Mouse (Mus musculus): ENCODE results near the gene Lefty1. TPM values are rescaled to one million over a fixed set of nuclear protein-coding genes. Genes with fewer than 3 reads are reported as not detected.

Gene Lefty1
- polyA plus RNA-seq, 1 experiment from 2014 or later: 3.5 TPM

DNA sequence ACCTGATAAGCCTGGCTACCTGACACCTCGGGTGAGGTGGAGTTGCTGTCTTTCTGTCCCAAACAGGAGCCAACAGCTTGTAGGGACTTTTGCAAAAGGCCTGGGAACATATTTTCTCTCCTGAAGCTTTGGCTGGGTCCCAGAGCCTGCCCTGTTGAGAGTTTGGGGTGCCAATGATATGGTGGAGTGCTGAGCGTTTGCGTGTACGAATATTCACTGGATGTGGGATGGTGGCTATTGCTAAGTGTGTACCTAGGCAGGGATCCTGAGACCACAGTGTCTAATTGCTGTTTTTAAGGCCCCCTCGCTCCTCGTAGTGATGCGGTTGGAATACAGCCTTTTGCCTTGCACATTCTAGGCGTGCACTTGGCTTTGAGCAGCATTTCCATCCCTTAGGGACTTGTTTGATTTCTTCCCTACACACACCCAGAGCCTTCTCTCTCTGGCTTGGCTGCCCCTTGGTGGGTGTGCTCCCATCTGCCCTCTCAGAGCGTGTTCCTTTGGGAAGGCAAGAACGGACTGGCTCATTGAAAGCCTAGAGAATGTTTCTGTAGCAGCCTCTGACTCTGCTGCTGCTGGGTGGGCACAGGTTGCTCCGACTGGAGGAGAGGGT, 8.3 kb downstream of the Lefty1 start:
- H3K36me3 ChIP-seq (ENCODE audit: control insufficient read depth, insufficient read depth): peaks cover 4% of the 10 kb centered on the region; the same call in 1 of the 2 replicates
- H3K4me1 ChIP-seq (ENCODE audit: control insufficient read depth, low read depth, low read length): peaks cover 63% of the 10 kb centered on the region
- ATAC-seq (ENCODE audit: low read depth): no peak
- H3K27me3 ChIP-seq (ENCODE audit: control insufficient read depth, insufficient read depth, low read depth, low read length): no peaks in the 10 kb centered on the region
- H3K9me3 ChIP-seq (replicated peaks; ENCODE audit: control insufficient read depth, low read length): no peaks in the 10 kb centered on the region
- peak overlapping the region; percentile 83 for H3K27ac ChIP-seq (ENCODE audit: low read length)
- peak overlapping the region; percentile 88 for H3K4me3 ChIP-seq (ENCODE audit: low read depth, low read length)
- WGBS (ENCODE audit: insufficient replicate concordance): 55% methylated on average over 11 of the region's 11 CpGs
- H3K4me2 ChIP-seq (ENCODE audit: low read depth, low read length): peak overlapping the region; percentile 97
- H3K9ac ChIP-seq (ENCODE audit: low read depth, low read length): peak overlapping the region; percentile 87

DNA sequence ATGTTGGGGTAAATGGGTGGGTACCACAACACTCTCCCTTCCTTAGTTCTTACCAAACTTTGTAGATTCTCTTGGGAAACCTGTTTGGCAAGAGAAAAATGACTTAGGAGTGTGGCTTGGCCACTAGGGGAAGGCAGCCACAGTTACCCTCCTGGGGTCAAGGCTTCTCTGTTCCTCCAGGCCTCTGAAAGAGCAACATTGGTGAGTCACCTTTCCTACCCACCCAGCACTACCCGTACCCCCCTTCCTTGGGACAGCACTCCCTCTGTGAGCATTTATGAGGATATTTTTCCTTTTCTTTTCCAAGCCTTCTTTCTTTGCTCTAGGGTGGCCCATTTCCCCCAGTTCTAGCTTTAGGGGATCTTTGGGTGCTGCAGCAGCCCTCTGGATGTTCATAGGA, 9.1 kb downstream of the Lefty1 start:
- Histone ChIP-seq H3K27ac (ENCODE audit: low read length) (peak overlapping the region; percentile 69), H3K36me3 (ENCODE audit: control insufficient read depth, insufficient read depth) (peaks cover 4% of the 10 kb centered on the region; the same call in 1 of the 2 replicates), H3K9ac (ENCODE audit: low read depth, low read length) (no peak overlapping the region), H3K4me1 (ENCODE audit: control insufficient read depth, low read depth, low read length) (peaks cover 63% of the 10 kb centered on the region), H3K4me2 (ENCODE audit: low read depth, low read length) (peak overlapping the region; percentile 97; the same call in 1 of the 2 replicates), H3K4me3 (ENCODE audit: low read depth, low read length) (no peak overlapping the region; the same call in 1 of the 2 replicates), H3K27me3 (ENCODE audit: control insufficient read depth, insufficient read depth, low read depth, low read length) (no peaks in the 10 kb centered on the region), H3K9me3 (replicated peaks; ENCODE audit: control insufficient read depth, low read length) (no peaks in the 10 kb centered on the region)
- ATAC-seq (ENCODE audit: low read depth): no peak
- WGBS (ENCODE audit: insufficient replicate concordance): 46% methylated on average over 1 of the region's 1 CpGs

DNA sequence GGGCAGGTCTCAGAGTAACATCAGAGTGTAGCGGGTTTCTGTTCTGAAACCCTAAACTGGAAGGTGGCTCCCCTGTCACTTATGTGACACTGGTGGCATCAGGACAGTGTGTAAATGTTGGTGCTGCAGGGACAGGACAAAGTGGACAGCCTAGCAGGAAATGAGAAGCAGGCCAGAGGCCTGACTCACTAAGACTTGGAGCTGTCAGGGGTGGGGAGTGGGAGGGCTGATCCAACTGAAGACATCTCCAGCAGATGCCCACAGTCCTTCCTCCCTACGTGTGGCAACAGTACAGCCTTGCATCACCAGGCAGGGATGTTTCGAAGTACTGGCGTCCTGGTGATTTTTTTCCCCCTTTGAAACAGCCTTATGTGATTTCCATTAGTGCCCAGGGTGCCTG, 9.7 kb downstream of the Lefty1 start:
- no peak for ATAC-seq (ENCODE audit: low read depth)
- peak overlapping the region; percentile 74 for H3K27ac ChIP-seq (ENCODE audit: low read length)
- H3K4me2 ChIP-seq (ENCODE audit: low read depth, low read length): no peak overlapping the region
- H3K9ac ChIP-seq (ENCODE audit: low read depth, low read length): no peak overlapping the region; the same call in 1 of the 2 replicates
- peaks cover 5% of the 10 kb centered on the region; the same call in 1 of the 2 replicates for H3K36me3 ChIP-seq (ENCODE audit: control insufficient read depth, insufficient read depth)
- H3K27me3 ChIP-seq (ENCODE audit: control insufficient read depth, insufficient read depth, low read depth, low read length): no peaks in the 10 kb centered on the region
- H3K4me1 ChIP-seq (ENCODE audit: control insufficient read depth, low read depth, low read length): peaks cover 63% of the 10 kb centered on the region
- H3K9me3 ChIP-seq (replicated peaks; ENCODE audit: control insufficient read depth, low read length): no peaks in the 10 kb centered on the region
- 48% methylated on average over 4 of the region's 4 CpGs for WGBS (ENCODE audit: insufficient replicate concordance)
- H3K4me3 ChIP-seq (ENCODE audit: low read depth, low read length): no peak overlapping the region

- WGBS (ENCODE audit: insufficient replicate concordance): 19% methylated on average over 20 of the region's 20 CpGs
- Histone ChIP-seq H3K9me3 (replicated peaks; ENCODE audit: control insufficient read depth, low read length) (no peaks in the 10 kb centered on the region), H3K27ac (ENCODE audit: low read length) (peak overlapping the region; percentile 74), H3K4me2 (ENCODE audit: low read depth, low read length) (peak overlapping the region; percentile 61), H3K36me3 (ENCODE audit: control insufficient read depth, insufficient read depth) (peaks cover 8% of the 10 kb centered on the region; the same call in 1 of the 2 replicates), H3K27me3 (ENCODE audit: control insufficient read depth, insufficient read depth, low read depth, low read length) (no peaks in the 10 kb centered on the region), H3K9ac (ENCODE audit: low read depth, low read length) (peak overlapping the region; percentile 58), H3K4me1 (ENCODE audit: control insufficient read depth, low read depth, low read length) (peaks cover 63% of the 10 kb centered on the region), H3K4me3 (ENCODE audit: low read depth, low read length) (peak overlapping the region; percentile 46)
- ATAC-seq (ENCODE audit: low read depth): peak; percentile 80
Observed at GRCm38 (mm10) chr1:180945001-180945980, 10.5 kb downstream of the Lefty1 start.

GRCm38 (mm10) chr1:180946448-180946847, 11.6 kb downstream of the Lefty1 start:
- Histone ChIP-seq H3K27me3 (ENCODE audit: control insufficient read depth, insufficient read depth, low read depth, low read length) (no peaks in the 10 kb centered on the region), H3K4me2 (ENCODE audit: low read depth, low read length) (no peak overlapping the region), H3K4me3 (ENCODE audit: low read depth, low read length) (no peak overlapping the region), H3K9ac (ENCODE audit: low read depth, low read length) (no peak overlapping the region; the same call in 1 of the 2 replicates), H3K27ac (ENCODE audit: low read length) (no peak overlapping the region), H3K4me1 (ENCODE audit: control insufficient read depth, low read depth, low read length) (peaks cover 54% of the 10 kb centered on the region), H3K36me3 (ENCODE audit: control insufficient read depth, insufficient read depth) (peaks cover 8% of the 10 kb centered on the region; the same call in 1 of the 2 replicates), H3K9me3 (replicated peaks; ENCODE audit: control insufficient read depth, low read length) (no peaks in the 10 kb centered on the region)
- WGBS (ENCODE audit: insufficient replicate concordance): 77% methylated on average over 6 of the region's 6 CpGs
- ATAC-seq (ENCODE audit: low read depth): no peak

- Histone ChIP-seq H3K27me3 (ENCODE audit: control insufficient read depth, insufficient read depth, low read depth, low read length) (no peaks in the 10 kb centered on the region), H3K4me1 (ENCODE audit: control insufficient read depth, low read depth, low read length) (peaks cover 3% of the 10 kb centered on the region), H3K27ac (ENCODE audit: low read length) (peak overlapping the region; percentile 21; the same call in 1 of the 2 replicates), H3K4me2 (ENCODE audit: low read depth, low read length) (no peak overlapping the region), H3K9ac (ENCODE audit: low read depth, low read length) (no peak overlapping the region), H3K4me3 (ENCODE audit: low read depth, low read length) (no peak overlapping the region), H3K9me3 (replicated peaks; ENCODE audit: control insufficient read depth, low read length) (no peaks in the 10 kb centered on the region), H3K36me3 (ENCODE audit: control insufficient read depth, insufficient read depth) (0 out of 2 replicates have a peak, but pooled peaks cover 5% of the 10 kb centered on the region)
- ATAC-seq (ENCODE audit: low read depth): peak; percentile 89
- 69% methylated on average over 6 of the region's 6 CpGs for WGBS (ENCODE audit: insufficient replicate concordance)
Observed at GRCm38 (mm10) chr1:180952085-180952746, 17.4 kb downstream of the Lefty1 start.

- Histone ChIP-seq H3K4me2 (ENCODE audit: low read depth, low read length) (no peak overlapping the region), H3K36me3 (ENCODE audit: control insufficient read depth, insufficient read depth) (0 out of 2 replicates have a peak, but pooled peaks cover 5% of the 10 kb centered on the region), H3K9me3 (replicated peaks; ENCODE audit: control insufficient read depth, low read length) (no peaks in the 10 kb centered on the region), H3K4me1 (ENCODE audit: control insufficient read depth, low read depth, low read length) (peaks cover 2% of the 10 kb centered on the region), H3K27ac (ENCODE audit: low read length) (peak overlapping the region; percentile 21; the same call in 1 of the 2 replicates), H3K4me3 (ENCODE audit: low read depth, low read length) (no peak overlapping the region), H3K9ac (ENCODE audit: low read depth, low read length) (no peak overlapping the region), H3K27me3 (ENCODE audit: control insufficient read depth, insufficient read depth, low read depth, low read length) (no peaks in the 10 kb centered on the region)
- WGBS (ENCODE audit: insufficient replicate concordance): 62% methylated on average over 5 of the region's 5 CpGs
- no peak for ATAC-seq (ENCODE audit: low read depth)
Observed at GRCm38 (mm10) chr1:180952808-180953207, 18.0 kb downstream of the Lefty1 start.

- no peaks in the 10 kb centered on the region for H3K9me3 ChIP-seq (replicated peaks; ENCODE audit: control insufficient read depth, low read length)
- no peak for ATAC-seq (ENCODE audit: low read depth)
- no peak overlapping the region for H3K9ac ChIP-seq (ENCODE audit: low read depth, low read length)
- no peak overlapping the region for H3K4me3 ChIP-seq (ENCODE audit: low read depth, low read length)
- H3K36me3 ChIP-seq (ENCODE audit: control insufficient read depth, insufficient read depth): no peaks in the 10 kb centered on the region
- peaks cover 2% of the 10 kb centered on the region for H3K4me1 ChIP-seq (ENCODE audit: control insufficient read depth, low read depth, low read length)
- H3K27ac ChIP-seq (ENCODE audit: low read length): no peak overlapping the region
- H3K27me3 ChIP-seq (ENCODE audit: control insufficient read depth, insufficient read depth, low read depth, low read length): no peaks in the 10 kb centered on the region
- no peak overlapping the region for H3K4me2 ChIP-seq (ENCODE audit: low read depth, low read length)
- WGBS (ENCODE audit: insufficient replicate concordance): 75% methylated on average over 8 of the region's 8 CpGs
Observed at GRCm38 (mm10) chr1:180956401-180956800, 21.6 kb downstream of the Lefty1 start.
